Mouse (Mus musculus) frontal cortex, adult (tissue): ENCODE measurements around the gene Smndc1.
"Not testable (repeated sequence)": the region's sequence is repeated elsewhere in the genome, so short reads cannot be mapped to it uniquely, and the experiment has no call there.

Experiments
- ATAC-seq: cut with Nextera tagmentation; 2 replicates; pipeline ENCODE4 v1.9.2; 2017; ENCODE audit warnings: mild to moderate bottlenecking, moderate library complexity, mixed read lengths; ENCODE audit not compliant: low TSS enrichment

The Smndc1 gene

DNA sequence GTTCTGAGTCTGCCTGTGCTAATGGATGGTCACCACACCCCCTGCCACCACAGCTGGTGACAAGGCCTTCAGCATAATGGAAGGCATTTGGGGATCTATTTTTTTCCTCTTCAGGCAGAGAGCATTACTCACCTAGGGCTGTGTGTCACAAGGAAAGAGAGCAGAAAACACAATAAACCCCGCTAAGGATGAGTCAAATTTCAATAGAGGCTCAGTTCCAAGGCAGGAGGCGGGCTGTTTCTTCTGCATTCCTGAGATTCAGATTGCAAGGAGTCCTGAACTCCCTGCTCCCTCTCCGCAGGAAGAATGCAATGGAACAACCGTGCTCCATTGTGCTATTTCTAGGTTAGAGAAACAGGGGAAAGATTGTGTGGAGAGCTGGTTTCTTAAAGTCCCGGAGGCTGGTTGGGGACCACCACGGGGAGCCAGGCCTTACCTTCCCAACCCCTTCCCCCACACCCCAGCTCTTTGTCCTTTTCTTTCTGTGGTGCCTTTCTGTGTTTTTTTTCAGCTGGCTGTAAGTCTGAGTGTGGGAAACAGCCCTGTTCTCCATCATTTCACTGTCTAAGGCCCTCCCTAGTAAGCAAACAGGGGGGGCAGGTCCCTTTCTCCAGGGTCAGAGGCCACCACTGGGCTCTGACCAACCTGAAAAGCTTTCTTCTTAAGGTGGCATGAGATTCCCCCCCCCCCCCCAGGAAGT is 21.9 kb upstream of the Smndc1 start:
- ATAC-seq: peak; percentile 64

GRCm38 (mm10) chr19:53409663-53410307 is 19.4 kb upstream of the Smndc1 start:
- ATAC-seq: no peak

GRCm38 (mm10) chr19:53408398-53408797 is 18.0 kb upstream of the Smndc1 start:
- ATAC-seq: no peak

GRCm38 (mm10) chr19:53407350-53407749 is 17.0 kb upstream of the Smndc1 start:
- no peak for ATAC-seq

- no peak for ATAC-seq
These were observed 15.4 kb upstream of the Smndc1 start for GRCm38 (mm10) chr19:53405810-53406209.

DNA sequence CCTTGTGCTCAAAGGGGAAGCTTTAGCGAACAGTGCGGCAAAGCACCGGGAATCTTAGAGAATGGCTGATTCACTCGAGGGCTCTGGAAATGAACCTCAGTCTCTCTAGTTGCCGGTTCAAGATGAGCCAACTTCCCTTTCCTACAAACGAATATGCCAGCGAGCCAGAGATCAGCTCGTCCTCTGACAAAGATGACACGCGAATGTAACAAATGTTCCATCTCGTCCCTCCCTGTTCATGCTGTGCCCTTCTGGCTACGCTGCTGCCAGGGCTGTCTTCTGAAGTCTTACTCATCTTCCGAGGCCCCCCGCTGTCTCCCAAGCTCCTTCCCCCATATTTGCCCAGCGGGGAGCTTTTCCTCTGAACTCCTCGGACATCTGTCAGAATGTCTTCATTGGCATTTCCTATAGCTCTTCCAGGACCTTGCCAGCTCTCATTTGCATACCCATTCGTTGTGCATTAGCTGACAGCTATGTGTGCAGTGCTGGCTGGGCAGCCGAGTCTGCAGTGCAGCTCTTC is 14.5 kb upstream of the Smndc1 start:
- ATAC-seq: no peak

DNA sequence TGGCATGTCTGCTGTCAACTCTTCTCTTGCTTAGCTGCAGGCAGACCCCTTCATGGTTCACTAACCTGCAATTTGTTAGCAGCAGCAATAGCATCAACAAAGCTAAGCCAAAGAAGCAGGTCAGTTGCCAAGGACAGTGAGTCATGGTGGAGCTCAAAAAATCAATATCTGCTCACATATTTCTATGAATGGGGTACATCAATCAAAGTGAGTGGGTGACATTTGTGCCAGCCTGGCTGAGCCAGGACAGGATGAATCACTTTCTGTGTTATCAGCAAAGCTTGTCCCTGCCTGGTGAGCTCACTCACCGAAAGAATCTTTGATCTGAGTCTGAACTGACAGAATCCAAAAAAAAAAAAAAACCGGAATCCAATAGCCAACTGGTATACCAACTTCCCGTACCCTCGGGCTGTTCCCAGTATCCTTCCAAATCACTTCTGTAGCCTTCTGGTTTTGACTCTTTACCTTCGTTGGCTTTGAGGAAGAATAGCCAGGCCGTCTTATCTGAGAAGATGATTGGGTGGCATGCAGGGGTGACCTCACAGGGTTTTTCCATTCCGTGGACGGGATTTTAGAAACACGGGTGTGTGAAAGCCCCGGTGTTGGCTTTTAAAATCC is 13.9 kb upstream of the Smndc1 start:
- ATAC-seq: no peak

GRCm38 (mm10) chr19:53402741-53403432 is 12.5 kb upstream of the Smndc1 start:
- no peak for ATAC-seq

DNA sequence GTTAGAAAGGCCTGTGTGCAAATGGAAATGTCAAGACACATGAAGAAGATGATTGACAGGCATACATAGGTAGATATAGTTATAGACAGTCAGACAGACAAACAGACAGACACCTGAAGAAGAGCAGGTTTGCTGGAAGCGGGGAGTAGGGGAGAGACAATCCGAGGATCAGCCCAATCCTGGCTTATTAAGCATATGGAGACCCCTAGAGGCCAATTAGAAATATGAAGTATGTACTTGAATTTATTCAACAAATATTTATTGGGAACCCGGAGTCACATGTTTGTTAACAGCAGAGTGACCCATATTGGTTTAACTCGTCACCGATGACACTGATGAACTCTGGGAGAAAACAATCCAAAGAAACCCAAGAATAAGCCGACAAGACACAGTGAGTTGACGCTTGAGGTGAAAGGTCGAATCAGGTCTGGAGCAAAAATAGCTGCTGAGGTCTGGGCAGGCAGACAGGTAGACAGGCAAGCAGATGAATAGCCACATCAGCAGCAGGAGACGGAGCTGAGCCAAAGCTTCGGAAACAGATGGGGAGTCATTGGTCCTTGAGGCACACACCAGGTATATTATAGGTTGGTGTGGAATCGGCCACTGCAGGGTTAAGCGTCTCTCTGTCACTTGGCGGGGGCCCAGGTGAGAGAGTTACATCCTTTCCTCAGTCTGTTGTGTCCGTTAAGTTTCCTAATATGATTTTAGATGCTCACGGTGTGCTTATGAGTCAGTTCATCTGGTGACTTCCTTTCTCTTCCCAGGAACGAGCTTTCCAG is 10.1 kb upstream of the Smndc1 start:
- no peak for ATAC-seq

DNA sequence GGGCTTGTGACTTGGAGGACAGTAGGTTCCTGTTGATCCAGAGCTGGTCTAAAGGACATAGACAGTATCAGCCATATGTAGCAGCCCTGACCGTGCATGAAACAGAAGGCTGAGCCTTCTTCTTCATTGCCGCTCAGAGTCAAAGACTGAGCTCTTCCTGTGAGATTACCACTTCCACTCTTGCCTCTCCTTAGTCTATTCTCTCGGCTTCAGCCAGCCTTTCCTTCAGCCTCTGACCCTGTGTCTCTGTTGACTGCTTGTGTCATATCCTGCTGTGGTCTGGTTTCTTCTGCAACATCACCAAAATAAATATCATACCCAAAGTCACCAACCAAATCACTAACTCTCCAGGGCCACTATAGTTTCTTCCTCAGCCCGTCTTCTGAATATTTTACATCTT is 8.8 kb upstream of the Smndc1 start:
- ATAC-seq: no peak

DNA sequence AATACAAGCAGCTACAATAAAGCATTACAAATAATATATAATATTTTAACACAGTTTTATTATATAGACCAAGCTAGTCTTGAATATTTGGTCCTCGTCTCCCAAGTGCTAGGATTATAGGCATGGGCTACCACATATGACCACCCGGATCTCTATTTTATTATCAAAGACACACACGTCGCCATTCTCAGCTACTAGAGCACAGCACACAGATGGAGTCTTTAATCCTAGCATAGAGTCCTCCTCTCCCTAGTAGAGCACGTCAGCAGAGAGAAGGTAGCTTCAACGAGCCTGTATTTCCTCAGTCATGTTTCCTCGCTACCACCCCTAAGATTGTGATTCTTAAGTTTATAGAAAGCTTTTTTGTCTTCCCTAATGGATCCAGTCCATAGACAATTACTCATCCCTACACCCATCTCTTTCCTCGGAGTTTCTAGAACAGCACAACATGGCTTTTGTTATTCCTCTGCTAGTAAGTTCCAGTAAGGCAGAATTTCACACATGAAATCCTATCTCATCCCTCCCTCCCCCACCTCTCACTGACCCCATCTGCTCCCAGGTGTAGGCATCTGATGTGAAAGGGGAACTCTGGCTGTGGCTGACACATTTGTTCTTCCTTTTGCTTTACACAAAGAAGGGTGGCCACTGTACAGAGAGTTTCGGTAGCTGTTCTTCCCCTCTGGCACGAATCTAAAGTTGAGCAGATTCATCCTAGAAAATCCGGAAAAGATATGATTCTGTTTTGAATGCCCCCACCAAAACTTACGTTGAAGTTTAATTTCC is 7.3 kb upstream of the Smndc1 start:
- ATAC-seq: no peak

DNA sequence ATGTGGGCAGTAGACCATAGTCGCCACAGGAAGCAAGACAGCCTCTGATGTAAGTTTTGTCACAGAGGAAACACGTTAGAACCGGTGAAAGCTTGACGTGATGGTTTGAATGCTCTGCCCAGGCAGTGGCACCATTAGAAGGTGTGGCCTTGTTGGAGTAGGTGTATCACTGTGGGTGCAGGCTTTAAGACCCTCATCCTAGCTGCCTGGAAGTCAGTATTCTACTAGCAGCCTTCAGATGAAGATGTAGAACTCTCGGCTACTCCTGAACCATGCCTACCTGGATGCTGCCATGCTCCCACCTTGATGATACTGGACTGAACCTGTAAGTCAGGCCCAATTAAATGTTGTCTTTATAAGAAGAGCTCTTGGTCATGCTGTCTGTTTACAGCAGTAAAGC is 5.4 kb upstream of the Smndc1 start:
- not testable (repeated sequence) for ATAC-seq

DNA sequence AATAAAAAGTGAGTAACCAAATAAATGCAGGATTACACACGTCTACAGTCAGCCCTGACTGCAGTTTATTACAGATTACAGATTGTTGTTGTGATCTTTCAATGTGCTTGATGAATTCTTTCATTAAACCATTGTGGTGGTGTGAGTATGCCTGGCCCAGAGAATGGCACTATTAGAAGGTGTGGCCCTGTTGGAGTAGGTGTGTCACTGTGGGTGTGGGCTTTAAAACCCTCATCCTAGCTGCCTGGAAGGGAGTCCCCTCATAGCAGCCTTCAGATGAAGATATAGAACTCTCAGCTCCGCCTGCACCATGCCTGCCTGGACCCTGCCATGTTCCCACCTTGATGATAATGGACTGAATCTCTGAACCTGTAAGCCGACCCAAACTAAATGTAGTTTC is 4.6 kb upstream of the Smndc1 start:
- not testable (repeated sequence) for ATAC-seq

DNA sequence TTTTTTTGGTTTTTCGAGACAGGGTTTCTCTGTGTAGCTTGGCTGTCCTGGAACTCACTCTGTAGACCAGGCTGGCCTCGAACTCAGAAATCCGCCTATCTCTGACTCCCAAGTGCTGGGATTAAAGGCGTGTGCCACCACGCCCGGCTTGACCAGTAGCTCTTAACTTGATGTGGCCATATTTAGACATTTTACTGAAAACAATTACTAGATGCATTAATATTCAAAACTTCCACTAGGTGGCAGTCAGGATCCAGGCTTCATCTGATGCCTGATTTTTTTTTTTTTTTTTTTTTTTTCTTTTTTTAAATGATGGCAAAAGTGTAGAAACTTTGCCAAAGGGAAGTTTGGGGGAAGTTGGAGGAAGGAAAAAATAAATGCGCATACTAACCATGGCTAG is 4.2 kb upstream of the Smndc1 start:
- ATAC-seq: no peak

- no peak for ATAC-seq
These were observed 3.3 kb upstream of the Smndc1 start for GRCm38 (mm10) chr19:53393646-53394045.

DNA sequence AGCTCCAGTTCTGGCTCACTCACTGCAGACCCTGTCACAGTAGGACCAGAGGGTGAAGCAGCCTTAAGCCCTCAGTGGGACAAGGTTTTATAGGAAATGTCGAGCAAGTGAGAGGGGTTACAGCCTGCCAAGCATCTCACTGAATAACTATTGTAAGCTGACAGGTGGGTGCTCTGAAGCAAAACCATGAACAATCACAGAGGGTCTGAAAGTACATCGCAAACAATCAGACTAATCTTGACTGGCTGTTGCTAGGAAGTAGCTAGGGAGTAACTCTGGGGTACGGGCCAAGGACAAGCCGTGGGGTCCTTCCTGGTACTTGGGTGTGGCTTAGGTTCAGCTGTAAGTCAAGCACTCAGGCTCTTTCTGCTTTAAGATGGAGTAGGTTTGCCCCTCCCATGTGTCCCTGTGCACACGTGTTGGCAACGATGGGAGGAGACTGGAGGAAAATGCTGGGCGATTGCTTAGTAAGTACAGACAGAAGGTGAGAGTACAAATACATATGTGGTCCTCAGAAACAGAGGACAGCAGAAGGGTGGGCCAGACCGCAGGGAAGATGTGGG is 2.5 kb upstream of the Smndc1 start:
- ATAC-seq: no peak

DNA sequence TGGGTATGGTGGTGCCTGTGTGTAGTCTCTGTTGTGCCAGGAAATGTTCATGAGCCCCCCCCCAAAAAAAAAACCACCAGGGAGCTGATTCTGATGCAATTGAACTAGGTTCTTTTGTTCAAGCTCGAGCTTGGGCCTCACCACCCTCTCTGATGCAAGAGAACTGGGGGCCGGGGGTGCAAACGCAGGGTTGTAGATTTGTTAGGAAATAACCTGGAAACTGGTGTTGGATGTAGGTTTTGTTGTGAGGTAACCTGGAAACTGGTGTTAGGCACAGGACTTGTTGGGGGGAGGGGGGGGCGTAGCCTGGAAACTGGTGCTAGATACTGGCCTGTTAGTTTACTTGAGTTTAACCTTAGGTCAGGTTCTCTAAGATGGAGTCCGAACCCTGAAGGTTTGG is 1.4 kb upstream of the Smndc1 start:
- no peak for ATAC-seq

DNA sequence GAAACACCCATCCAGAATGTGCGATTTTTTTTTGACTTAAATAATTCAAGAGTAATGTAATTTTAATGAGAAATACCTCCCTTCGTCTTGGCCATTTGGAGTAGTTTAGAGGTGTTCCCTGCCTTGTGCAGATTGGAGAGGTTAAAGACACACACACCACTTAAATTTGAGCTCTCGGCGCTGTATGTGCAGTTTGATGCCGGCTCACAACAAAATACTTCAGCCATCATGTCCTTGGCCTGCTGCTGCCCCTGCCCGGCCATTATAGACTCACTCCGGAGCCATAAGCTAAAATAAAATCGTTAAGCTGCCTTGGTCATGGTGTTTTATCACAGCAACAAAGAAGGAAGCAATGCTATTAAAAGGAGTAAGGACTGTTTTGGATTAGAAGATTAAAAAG is 1.0 kb upstream of the Smndc1 start:
- ATAC-seq: no peak

- peak; percentile 68 for ATAC-seq
These were observed 437 bp downstream of the Smndc1 start for GRCm38 (mm10) chr19:53389851-53390431.

DNA sequence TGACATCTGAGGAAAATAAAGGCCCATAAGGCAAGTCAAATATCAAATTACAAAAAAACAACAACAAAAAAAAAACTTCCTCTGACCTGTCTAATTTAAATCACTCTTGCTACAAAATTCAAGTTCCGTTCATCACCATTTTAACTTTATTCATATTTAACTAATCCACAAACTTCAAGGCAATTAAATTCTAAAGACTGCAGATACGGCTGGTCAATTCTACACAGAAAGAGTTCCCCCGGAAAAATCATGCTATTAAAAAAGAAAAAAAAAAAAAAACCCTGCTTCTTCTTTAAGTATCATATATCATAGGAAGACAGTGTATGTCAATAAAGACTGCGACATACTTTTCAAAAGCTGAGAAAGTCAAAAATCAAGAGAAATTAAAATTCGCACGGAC is 961 bp downstream of the Smndc1 start:
- ATAC-seq: no peak
